Mouse (Mus musculus) ES-Bruce4 (cell line): Measurements from ENCODE around the gene Limd1.
A peak's percentile ranks its signal among the peaks of the same experiment; 100 is the strongest.

Experiments used
- CTCF ChIP-seq: IDR thresholded peaks from one replicate; pipeline ENCODE4 v1.8.1; 2011; ENCODE audit warnings: low read depth, low read length
- POLR2A ChIP-seq: IDR thresholded peaks from one replicate; pipeline ENCODE4 v1.8.1; 2011; ENCODE audit warnings: low read length; ENCODE audit not compliant: insufficient read depth

GRCm38 (mm10) chr9:123457603-123458002 lies 20.9 kb upstream of the Limd1 start:
- TF ChIP-seq CTCF (peak; percentile 22), POLR2A (no peak)
